9 mouse cellular contexts compared by ENCODE assay signal in the genomic region with DNA sequence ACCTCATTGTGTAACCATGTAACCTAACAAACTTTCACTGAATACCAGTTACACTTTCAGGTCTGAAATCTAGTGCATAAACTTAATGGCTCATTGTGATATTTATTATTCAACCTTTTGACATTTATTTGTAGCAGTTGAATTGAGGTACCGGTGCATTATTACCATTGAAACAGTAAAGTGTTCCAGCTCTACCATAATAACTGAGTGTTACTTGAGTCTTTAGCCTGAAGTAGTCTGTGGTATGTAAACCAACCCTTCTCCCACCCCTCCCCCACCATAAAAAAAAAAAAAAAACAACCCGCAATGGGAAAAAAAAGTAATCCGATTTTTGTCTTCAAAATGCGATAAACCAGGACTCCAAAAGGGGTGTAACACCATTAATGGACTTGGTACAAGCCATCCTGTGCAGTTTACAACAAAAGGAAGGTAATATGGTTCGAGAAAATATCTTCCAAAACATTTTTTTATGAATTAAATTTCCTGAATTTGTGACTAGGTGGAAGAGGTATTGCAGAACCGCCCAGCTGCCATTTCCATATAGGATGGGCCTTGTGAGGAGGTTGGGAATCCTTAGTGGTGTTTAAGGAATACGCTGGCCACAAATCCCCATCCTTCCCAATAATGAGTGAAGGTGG. TPM values are rescaled to one million over a fixed set of nuclear protein-coding genes. Genes with fewer than 3 reads are reported as not detected.
DNase-seq lines count a peak whose midpoint lies in the region; ATAC-seq and TF ChIP-seq lines count a peak whose summit lies in the region.
"Had no signal": no experiment of that assay in that cellular context is flagged by ENCODE, and none has a peak within 500 bp of the region (broad histone marks: within the 10 kb centered on the region; RNA-seq: fewer than 3 reads in every experiment).

No protein-coding gene starts in this region.

- no peaks in the 10 kb centered on the region for H3K9me3 ChIP-seq in kidney, postnatal 0 days (replicated peaks; ENCODE audit: low read length)
- H3K9me3 ChIP-seq in embryonic facial prominence, embryonic 14.5 days (ENCODE audit: control insufficient read depth, low read length): no peaks in the 10 kb centered on the region
- no peaks in the 10 kb centered on the region for H3K9me3 ChIP-seq in hindbrain, embryonic 16.5 days (ENCODE audit: control insufficient read depth, low read length)
- no peaks in the 10 kb centered on the region for H3K9me3 ChIP-seq in midbrain, embryonic 16.5 days (replicated peaks; ENCODE audit: control insufficient read depth, low read length, poor library complexity, severe bottlenecking)

- ATAC-seq in kidney, postnatal 0 days (replicated peaks; ENCODE audit: low FRiP score, low read depth): no peak
- ATAC-seq in embryonic facial prominence, embryonic 14.5 days (ENCODE audit: low read depth): no peak
- ATAC-seq in hindbrain, embryonic 16.5 days: no peak
- no peak for ATAC-seq in midbrain, embryonic 16.5 days

- 0 out of 2 replicates have a peak overlapping the region, but pooled peaks have one; percentile 99 for H3K27ac ChIP-seq in kidney, postnatal 0 days
- peak overlapping the region; percentile 99 for H3K27ac ChIP-seq in embryonic facial prominence, embryonic 14.5 days (replicated peaks; ENCODE audit: low read depth, low read length)
- H3K27ac ChIP-seq in hindbrain, embryonic 16.5 days (ENCODE audit: low read depth, low read length): peak overlapping the region; percentile 99; the same call in 1 of the 2 replicates
- peak overlapping the region; percentile 100 for H3K27ac ChIP-seq in midbrain, embryonic 16.5 days (ENCODE audit: low read length)

- H3K9ac ChIP-seq in kidney, postnatal 0 days (ENCODE audit: low read depth, low read length): peak overlapping the region; percentile 97; the same call in 1 of the 2 replicates
- peak overlapping the region; percentile 100 for H3K9ac ChIP-seq in embryonic facial prominence, embryonic 14.5 days (ENCODE audit: low read depth, low read length)
- peak overlapping the region; percentile 99 for H3K9ac ChIP-seq in hindbrain, embryonic 16.5 days (ENCODE audit: low read depth, low read length)
- peak overlapping the region; percentile 100 for H3K9ac ChIP-seq in midbrain, embryonic 16.5 days (ENCODE audit: low read depth, low read length)

- 14% methylated on average over 7 of the region's 7 CpGs for WGBS in kidney, postnatal 0 days
- 4% methylated on average over 7 of the region's 7 CpGs for WGBS in embryonic facial prominence, embryonic 14.5 days
- 6% methylated on average over 7 of the region's 7 CpGs for WGBS in hindbrain, embryonic 16.5 days
- WGBS in midbrain, embryonic 16.5 days: 5% methylated on average over 7 of the region's 7 CpGs

- H3K4me2 ChIP-seq in kidney, postnatal 0 days (ENCODE audit: low read length): peak overlapping the region; percentile 88
- peak overlapping the region; percentile 89 for H3K4me2 ChIP-seq in embryonic facial prominence, embryonic 14.5 days (ENCODE audit: low read depth, low read length)
- H3K4me2 ChIP-seq in hindbrain, embryonic 16.5 days (ENCODE audit: low read length): peak overlapping the region; percentile 70
- peak overlapping the region; percentile 81 for H3K4me2 ChIP-seq in midbrain, embryonic 16.5 days (ENCODE audit: low read length)

- no peaks in the 10 kb centered on the region for H3K36me3 ChIP-seq in kidney, postnatal 0 days (ENCODE audit: insufficient read depth, low read length)
- no peaks in the 10 kb centered on the region for H3K36me3 ChIP-seq in embryonic facial prominence, embryonic 14.5 days (ENCODE audit: control insufficient read depth, insufficient read depth, low read length)
- no peaks in the 10 kb centered on the region for H3K36me3 ChIP-seq in hindbrain, embryonic 16.5 days (ENCODE audit: control insufficient read depth, insufficient read depth, low read length)
- H3K36me3 ChIP-seq in midbrain, embryonic 16.5 days (ENCODE audit: control insufficient read depth, insufficient read depth, low read length): no peaks in the 10 kb centered on the region

- DNase-seq in kidney, postnatal 0 days (ENCODE audit: low spot score): no peak
- no peak for DNase-seq in kidney, adult 9 months
- DNase-seq in embryonic facial prominence, embryonic 14.5 days (ENCODE audit: low spot score): no peak
- DNase-seq in layer of hippocampus, postnatal 25 days (ENCODE audit: extremely low spot score in 1 of 2, low spot score in 1 of 2): no peak
- no peak for DNase-seq in ovary, adult 18-20 months (ENCODE audit: low spot score)
- DNase-seq in adrenal gland, postnatal 10 days: no peak

- H3K27me3 ChIP-seq in kidney, postnatal 0 days (ENCODE audit: insufficient read depth, low read length): no peaks in the 10 kb centered on the region
- no peaks in the 10 kb centered on the region for H3K27me3 ChIP-seq in embryonic facial prominence, embryonic 14.5 days (replicated peaks; ENCODE audit: control insufficient read depth, insufficient read depth, low read length)
- H3K27me3 ChIP-seq in hindbrain, embryonic 16.5 days (replicated peaks; ENCODE audit: control insufficient read depth, insufficient read depth, low read length): no peaks in the 10 kb centered on the region
- H3K27me3 ChIP-seq in midbrain, embryonic 16.5 days (ENCODE audit: control insufficient read depth, insufficient read depth, low read depth, low read length): no peaks in the 10 kb centered on the region

- H3K4me3 ChIP-seq in kidney, postnatal 0 days (replicated peaks; ENCODE audit: low read depth, low read length): peak overlapping the region; percentile 95
- peak overlapping the region; percentile 91 for H3K4me3 ChIP-seq in embryonic facial prominence, embryonic 14.5 days (ENCODE audit: low read depth, low read length)
- H3K4me3 ChIP-seq in hindbrain, embryonic 16.5 days (ENCODE audit: low read length): peak overlapping the region; percentile 88
- H3K4me3 ChIP-seq in midbrain, embryonic 16.5 days (ENCODE audit: low read depth, low read length): peak overlapping the region; percentile 94

- H3K4me1 ChIP-seq in kidney, postnatal 0 days (replicated peaks; ENCODE audit: insufficient read depth, low read length): peaks cover 29% of the 10 kb centered on the region
- peaks cover 43% of the 10 kb centered on the region for H3K4me1 ChIP-seq in embryonic facial prominence, embryonic 14.5 days (ENCODE audit: control insufficient read depth, insufficient read depth, low read length)
- H3K4me1 ChIP-seq in hindbrain, embryonic 16.5 days (ENCODE audit: control insufficient read depth, insufficient read depth, low read depth, low read length): peaks cover 29% of the 10 kb centered on the region
- H3K4me1 ChIP-seq in midbrain, embryonic 16.5 days (ENCODE audit: control insufficient read depth, insufficient read depth, low read length): peaks cover 61% of the 10 kb centered on the region

- no peak for TF ChIP-seq CTCF in kidney, postnatal 0 days (IDR thresholded peaks at IDR 0.05; ENCODE audit: low read depth)

RNA-seq across cellular contexts. Expression of a gene that starts 3.6 kb away (rescaled TPM):
- polyA plus RNA-seq in kidney, postnatal 0 days (2015; fragmentation: Nextera tagmentation; extraction: Ambion mirVana): 7.7 and 7.8 TPM in 2 replicates
- polyA plus RNA-seq in embryonic facial prominence, embryonic 14.5 days (2014; fragmentation: Nextera tagmentation; extraction: Ambion mirVana): 4.0 and 5.8 TPM in 2 replicates
- 4.4 and 5.8 TPM in 2 replicates for polyA plus RNA-seq in hindbrain, embryonic 16.5 days (2015; fragmentation: Nextera tagmentation; extraction: Ambion mirVana)
- 5.0 and 7.4 TPM in 2 replicates for polyA plus RNA-seq in midbrain, embryonic 16.5 days (2015; fragmentation: Nextera tagmentation; extraction: Ambion mirVana)
- 10 to 100 TPM; 14.6 to 17.0 TPM for total RNA-seq in layer of hippocampus, postnatal 25 days (2021)
- 1 to 10 TPM; 3.5 to 4.9 TPM for total RNA-seq in adrenal gland, postnatal 10 days (2021)

RNA-seq across cellular contexts. Expression of a gene that starts 7.7 kb away (rescaled TPM):
- polyA plus RNA-seq in kidney, postnatal 0 days (2015; fragmentation: Nextera tagmentation; extraction: Ambion mirVana): 14.9 and 17.9 TPM in 2 replicates
- polyA plus RNA-seq in embryonic facial prominence, embryonic 14.5 days (2014; fragmentation: Nextera tagmentation; extraction: Ambion mirVana): 6.9 and 9.1 TPM in 2 replicates
- polyA plus RNA-seq in hindbrain, embryonic 16.5 days (2015; fragmentation: Nextera tagmentation; extraction: Ambion mirVana): 6.1 and 8.2 TPM in 2 replicates
- polyA plus RNA-seq in midbrain, embryonic 16.5 days (2015; fragmentation: Nextera tagmentation; extraction: Ambion mirVana): 7.5 and 10.8 TPM in 2 replicates
- total RNA-seq in layer of hippocampus, postnatal 25 days (2021): 1 to 10 TPM; 2.7 to 3.3 TPM
- 1 to 10 TPM; 2.3 to 6.1 TPM for total RNA-seq in adrenal gland, postnatal 10 days (2021)

RNA-seq across cellular contexts. Expression of a gene that starts 9.8 kb away (rescaled TPM):
- polyA plus RNA-seq in kidney, postnatal 0 days (2015; fragmentation: Nextera tagmentation; extraction: Ambion mirVana): 48.9 and 49.2 TPM in 2 replicates
- 27.4 and 32.1 TPM in 2 replicates for polyA plus RNA-seq in embryonic facial prominence, embryonic 14.5 days (2014; fragmentation: Nextera tagmentation; extraction: Ambion mirVana)
- polyA plus RNA-seq in hindbrain, embryonic 16.5 days (2015; fragmentation: Nextera tagmentation; extraction: Ambion mirVana): 37.5 and 42.9 TPM in 2 replicates
- polyA plus RNA-seq in midbrain, embryonic 16.5 days (2015; fragmentation: Nextera tagmentation; extraction: Ambion mirVana): 43.7 and 45.8 TPM in 2 replicates
- 10 to 100 TPM; 53.0 to 58.9 TPM for total RNA-seq in layer of hippocampus, postnatal 25 days (2021)
- total RNA-seq in adrenal gland, postnatal 10 days (2021): 10 to 100 TPM; 35.1 to 44.5 TPM

RNA-seq across cellular contexts. Expression of a gene that starts 48.5 kb away (rescaled TPM):
- not detected in 2 replicates for polyA plus RNA-seq in kidney, postnatal 0 days (2015; fragmentation: Nextera tagmentation; extraction: Ambion mirVana)
- polyA plus RNA-seq in embryonic facial prominence, embryonic 14.5 days (2014; fragmentation: Nextera tagmentation; extraction: Ambion mirVana): not detected in 2 replicates
- polyA plus RNA-seq in hindbrain, embryonic 16.5 days (2015; fragmentation: Nextera tagmentation; extraction: Ambion mirVana): not detected in 2 replicates
- not detected in 2 replicates for polyA plus RNA-seq in midbrain, embryonic 16.5 days (2015; fragmentation: Nextera tagmentation; extraction: Ambion mirVana)
- total RNA-seq in layer of hippocampus, postnatal 25 days (2021): not detected
- not detected for total RNA-seq in adrenal gland, postnatal 10 days (2021)
- total RNA-seq: left cerebral cortex, adult 18-20 months had no signal
